Mouse (Mus musculus) MEL (cell line): ENCODE data around the gene Chrna9.

Experiments
- CTCF ChIP-seq, 3 experiments: IDR thresholded peaks in 2 of 3; conservative IDR thresholded peaks in 1 of 3; 2 replicates each; pipeline ENCODE4 v1.5.1; 2011 to 2012; ENCODE audit warnings: low read length in 3 of 3, low read depth in 2 of 3, mild to moderate bottlenecking in 2 of 3, improper control_type of control experiment in 1 of 3, inconsistent platforms in 1 of 3, mixed read lengths in 1 of 3, moderate library complexity in 1 of 3; ENCODE audit not compliant: control insufficient read depth in 1 of 3, insufficient read depth in 1 of 3, poor library complexity in 1 of 3, severe bottlenecking in 1 of 3
- E2F4 ChIP-seq: IDR thresholded peaks from 2 replicates; pipeline ENCODE4 v1.6.1; 2011; ENCODE audit warnings: low read depth, low read length, improper control_type of control experiment, borderline replicate concordance
- ELF1 ChIP-seq: IDR thresholded peaks from 2 replicates; pipeline ENCODE4 v1.6.1; 2014; ENCODE audit warnings: low read depth, mild to moderate bottlenecking, inconsistent platforms, low read length, improper control_type of control experiment, moderate library complexity
- EP300 ChIP-seq, 2 experiments: IDR thresholded peaks; 2 replicates each; pipeline ENCODE4 v1.6.1; 2011; ENCODE audit warnings: improper control_type of control experiment in 2 of 2, low read length in 2 of 2, low read depth in 1 of 2, mild to moderate bottlenecking in 1 of 2
- KAT2A ChIP-seq: conservative IDR thresholded peaks from 2 replicates; pipeline ENCODE4 v1.6.1; 2012; ENCODE audit warnings: low read depth, low read length, improper control_type of control experiment, inconsistent platforms
- MYC ChIP-seq: IDR thresholded peaks from 2 replicates; pipeline ENCODE4 v1.6.1; 2011; ENCODE audit warnings: low read depth, mild to moderate bottlenecking, low read length, improper control_type of control experiment, moderate library complexity
- POLR2A ChIP-seq, 2 experiments: IDR thresholded peaks; 2 replicates each; pipeline ENCODE4 v1.6.1; 2011 to 2012; ENCODE audit warnings: low read length in 2 of 2, mild to moderate bottlenecking in 2 of 2, control low read depth in 1 of 2, improper control_type of control experiment in 1 of 2, low read depth in 1 of 2, moderate library complexity in 1 of 2; ENCODE audit not compliant: control insufficient read depth in 1 of 2, insufficient read depth in 1 of 2, poor library complexity in 1 of 2
- SMC3 ChIP-seq: IDR thresholded peaks from 2 replicates; pipeline ENCODE4 v1.6.1; 2011; ENCODE audit warnings: low read depth, low read length, improper control_type of control experiment
- TBP ChIP-seq: IDR thresholded peaks from 2 replicates; pipeline ENCODE4 v1.8.0; 2011; ENCODE audit warnings: low read depth, low read length, improper control_type of control experiment
- USF1 ChIP-seq: IDR thresholded peaks from 2 replicates; pipeline ENCODE4 v1.6.1; 2014; ENCODE audit warnings: low read depth, mild to moderate bottlenecking, inconsistent platforms, low read length, improper control_type of control experiment, moderate library complexity
- ZC3H11A ChIP-seq: IDR thresholded peaks from 2 replicates; pipeline ENCODE4 v1.6.1; 2012; ENCODE audit warnings: low read depth, mild to moderate bottlenecking, inconsistent platforms, low read length, improper control_type of control experiment
- ZKSCAN1 ChIP-seq: IDR thresholded peaks from 2 replicates; pipeline ENCODE4 v1.6.1; 2012; ENCODE audit warnings: low read depth, mild to moderate bottlenecking, inconsistent platforms, low read length, improper control_type of control experiment, moderate library complexity

DNA sequence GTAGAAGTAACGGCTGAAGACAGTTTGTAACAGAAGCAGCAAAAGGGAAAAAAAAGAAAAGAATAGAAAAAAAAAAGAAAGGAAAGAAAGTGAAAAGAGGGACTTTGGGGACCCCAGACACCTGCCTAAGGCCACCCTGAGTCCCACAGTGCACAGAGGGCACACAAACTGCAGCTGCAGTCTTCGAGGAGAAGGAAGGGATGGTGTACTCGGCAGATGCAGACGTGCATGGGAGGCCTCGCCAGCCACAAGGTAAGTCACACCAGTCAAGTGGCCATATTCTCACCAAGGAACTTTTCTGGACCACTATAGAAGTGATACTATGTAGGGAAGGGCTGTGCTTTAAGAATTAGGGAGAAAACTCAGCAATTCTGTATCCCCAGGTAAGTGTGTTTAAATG is at the start of gene Chrna9:
- TF ChIP-seq EP300 (IDR thresholded peaks at IDR 0.05; ENCODE audit: low read depth in 1 of 2, low read length in 2 of 2) (no peak), ELF1 (no peak), USF1 (no peak), POLR2A (IDR thresholded peaks at IDR 0.05; ENCODE audit: control insufficient read depth in 1 of 2, insufficient read depth in 1 of 2, low read depth in 1 of 2, low read length in 2 of 2, poor library complexity in 1 of 2) (no peak), MYC (no peak), TBP (no peak), SMC3 (no peak), ZKSCAN1 (no peak), E2F4 (no peak), ZC3H11A (no peak), CTCF (IDR thresholded peaks at IDR 0.05 in 2 of 3, conservative IDR thresholded peaks at IDR 0.05 in 1 of 3; ENCODE audit: control insufficient read depth in 1 of 3, insufficient read depth in 1 of 3, low read depth in 2 of 3, low read length in 3 of 3, poor library complexity in 1 of 3, severe bottlenecking in 1 of 3) (no peak), KAT2A (no peak)
